Mouse (Mus musculus): ENCODE results near the gene Nhlh2. TPM values are rescaled to one million over a fixed set of nuclear protein-coding genes. Genes with fewer than 3 reads are reported as not detected.

Gene Nhlh2
- total and polyA plus RNA-seq, 3 experiments = not detected

- Histone ChIP-seq H3K4me3 (ENCODE audit: control insufficient read depth in 1 of 2, insufficient read depth in 1 of 2, low read depth in 2 of 2, low read length in 2 of 2) (no peak overlapping the region), H3K9ac (ENCODE audit: control insufficient read depth, low read depth, low read length, poor library complexity, severe bottlenecking) (no peak overlapping the region), H3K79me2 (ENCODE audit: control insufficient read depth, insufficient read depth, low read length, poor library complexity) (no peaks in the 10 kb centered on the region), H3K27ac (ENCODE audit: control insufficient read depth, low read depth, low read length) (no peak overlapping the region), H3K9me3 (replicated peaks; ENCODE audit: insufficient read depth, low read length) (no peaks in the 10 kb centered on the region), H3K4me1 (ENCODE audit: control insufficient read depth in 1 of 2, insufficient read depth in 2 of 2, low read length in 2 of 2) (no peaks in the 10 kb centered on the region), H3K27me3 (ENCODE audit: control insufficient read depth in 1 of 2, insufficient read depth in 2 of 2, low read length in 2 of 2) (no peaks in the 10 kb centered on the region), H3K36me3 (ENCODE audit: control insufficient read depth in 1 of 2, insufficient read depth in 2 of 2, low read length in 2 of 2) (no peaks in the 10 kb centered on the region)
- no peak for TF ChIP-seq MYB (IDR thresholded peaks at IDR 0.05; ENCODE audit: low read depth, low read length)
- no peak for DNase-seq (ENCODE audit: low read depth, low spot score)
These were observed 45.5 kb upstream of the Nhlh2 start for GRCm38 (mm10) chr3:101964352-101964751.

GRCm38 (mm10) chr3:101966825-101967558 lies 42.9 kb upstream of the Nhlh2 start:
- no peak for DNase-seq (ENCODE audit: low read depth, low spot score)
- Histone ChIP-seq H3K4me1 (ENCODE audit: control insufficient read depth in 1 of 2, insufficient read depth in 2 of 2, low read length in 2 of 2) (no peaks in the 10 kb centered on the region), H3K4me3 (ENCODE audit: control insufficient read depth in 1 of 2, insufficient read depth in 1 of 2, low read depth in 2 of 2, low read length in 2 of 2) (no peak overlapping the region), H3K9me3 (replicated peaks; ENCODE audit: insufficient read depth, low read length) (no peaks in the 10 kb centered on the region), H3K9ac (ENCODE audit: control insufficient read depth, low read depth, low read length, poor library complexity, severe bottlenecking) (no peak overlapping the region), H3K27me3 (ENCODE audit: control insufficient read depth in 1 of 2, insufficient read depth in 2 of 2, low read length in 2 of 2) (no peaks in the 10 kb centered on the region), H3K36me3 (ENCODE audit: control insufficient read depth in 1 of 2, insufficient read depth in 2 of 2, low read length in 2 of 2) (no peaks in the 10 kb centered on the region), H3K27ac (ENCODE audit: control insufficient read depth, low read depth, low read length) (no peak overlapping the region), H3K79me2 (ENCODE audit: control insufficient read depth, insufficient read depth, low read length, poor library complexity) (no peaks in the 10 kb centered on the region)
- TF ChIP-seq TCF12 (IDR thresholded peaks at IDR 0.05; ENCODE audit: low read depth, low read length) (no peak), ZKSCAN1 (IDR thresholded peaks at IDR 0.05; ENCODE audit: low read depth, low read length) (no peak), MAX (IDR thresholded peaks at IDR 0.05; ENCODE audit: low read length) (no peak), USF1 (IDR thresholded peaks at IDR 0.05; ENCODE audit: low read depth, low read length) (no peak), USF2 (IDR thresholded peaks at IDR 0.05; ENCODE audit: borderline replicate concordance in 1 of 2, insufficient read depth in 1 of 2, low read depth in 1 of 2, low read length in 2 of 2) (no peak), POLR2AphosphoS2 (IDR thresholded peaks at IDR 0.05; ENCODE audit: low read length) (no peak), CTCF (IDR thresholded peaks at IDR 0.05 in 2 of 3, conservative IDR thresholded peaks at IDR 0.05 in 1 of 3; ENCODE audit: control insufficient read depth in 1 of 3, insufficient read depth in 1 of 3, low read depth in 2 of 3, low read length in 3 of 3, poor library complexity in 1 of 3, severe bottlenecking in 1 of 3) (no peak), MYB (IDR thresholded peaks at IDR 0.05; ENCODE audit: low read depth, low read length) (no peak), BHLHE40 (IDR thresholded peaks at IDR 0.05; ENCODE audit: borderline replicate concordance, low read depth, low read length) (no peak), UBTF (IDR thresholded peaks at IDR 0.05; ENCODE audit: borderline replicate concordance, insufficient read depth, low read depth, low read length) (no peak), NRF1 (IDR thresholded peaks at IDR 0.05; ENCODE audit: insufficient read depth, low read depth, low read length, poor library complexity, severe bottlenecking) (no peak), ZNF384 (IDR thresholded peaks at IDR 0.05; ENCODE audit: low read depth, low read length) (no peak), NELFE (IDR thresholded peaks at IDR 0.05; ENCODE audit: low read depth, low read length) (no peak), GABPA (IDR thresholded peaks at IDR 0.05; ENCODE audit: low read depth, low read length) (no peak), KAT2A (conservative IDR thresholded peaks at IDR 0.05; ENCODE audit: low read depth, low read length) (no peak), GATA1 (IDR thresholded peaks at IDR 0.05; ENCODE audit: low read depth, low read length) (no peak), RAD21 (IDR thresholded peaks at IDR 0.05; ENCODE audit: low read depth, low read length) (no peak), MYC (IDR thresholded peaks at IDR 0.05; ENCODE audit: low read depth, low read length) (no peak), HCFC1 (IDR thresholded peaks at IDR 0.05; ENCODE audit: low read depth, low read length) (no peak), TAL1 (IDR thresholded peaks at IDR 0.05; ENCODE audit: low read length) (no peak)

Measured in MEL (cell line).